Mouse (Mus musculus): ENCODE measurements around the gene Btbd35f12. TPM values are rescaled to one million over a fixed set of nuclear protein-coding genes. Genes with fewer than 3 reads are reported as not detected.
"Not testable (repeated sequence)": the region's sequence is repeated elsewhere in the genome, so short reads cannot be mapped to it uniquely, and the experiment has no call there.

The Btbd35f12 gene
- not detected in 2 replicates for polyA plus RNA-seq (2014; fragmentation: Nextera tagmentation; extraction: Ambion mirVana)

DNA sequence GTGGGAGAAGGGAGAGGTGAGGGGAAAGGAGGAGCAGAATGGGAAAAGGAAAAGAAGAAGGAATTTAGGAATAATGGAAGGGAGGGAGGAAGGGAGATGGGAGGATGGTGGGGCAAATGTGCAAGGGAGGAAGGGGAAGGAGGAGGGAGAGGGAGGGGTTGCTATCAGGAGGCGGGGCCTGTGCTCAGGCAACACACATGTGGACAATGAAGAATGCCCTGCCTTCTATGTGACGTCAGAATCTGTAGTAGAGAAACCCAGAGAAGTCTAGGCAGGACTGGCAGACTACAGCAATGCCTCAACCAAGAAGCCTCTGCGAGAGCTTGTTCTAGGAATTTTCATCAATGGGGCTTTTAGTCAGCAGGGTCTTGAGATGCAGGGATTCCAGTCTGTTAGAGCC lies at the start of gene Btbd35f12:
TSS of gene Btbd35f12 (plus strand) at position 301 of the 400 bp plus-strand sequence.
- ATAC-seq (ENCODE audit: low read depth); H3K9ac ChIP-seq (ENCODE audit: low read depth, low read length); H3K4me2 ChIP-seq (ENCODE audit: low read depth, low read length); H3K36me3 ChIP-seq (ENCODE audit: control insufficient read depth, insufficient read depth, low read length); H3K27me3 ChIP-seq (replicated peaks; ENCODE audit: control insufficient read depth, insufficient read depth, low read length); H3K9me3 ChIP-seq (ENCODE audit: control insufficient read depth, low read length); H3K27ac ChIP-seq (replicated peaks; ENCODE audit: low read depth, low read length); DNase-seq (ENCODE audit: low spot score); H3K4me1 ChIP-seq (ENCODE audit: control insufficient read depth, insufficient read depth, low read length); H3K4me3 ChIP-seq (ENCODE audit: low read depth, low read length): not testable (repeated sequence)
- no CpG with 5 or more reads among the region's 3 CpGs for WGBS

DNA sequence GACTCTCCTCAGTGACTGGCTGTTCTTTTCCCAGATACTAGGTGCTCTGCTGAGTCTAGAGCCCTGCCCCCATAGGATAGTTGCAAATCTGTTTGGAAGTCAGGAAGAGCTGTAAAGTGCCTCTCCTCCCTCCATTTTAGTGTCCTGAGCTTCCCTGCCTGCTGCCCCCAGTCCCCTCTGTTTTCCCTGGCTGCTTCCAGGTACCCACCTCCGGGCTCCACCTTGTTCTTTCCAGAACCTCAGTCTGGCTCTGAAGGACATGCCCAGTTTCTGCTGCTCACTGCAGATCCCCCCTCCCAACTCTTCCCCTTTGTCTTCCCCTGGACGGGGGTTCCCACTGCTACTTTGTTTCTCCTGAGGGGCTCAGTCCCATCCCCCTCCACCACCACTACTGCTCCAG lies 40.1 kb downstream of the Btbd35f12 start:
- not testable (repeated sequence) for H3K36me3 ChIP-seq (ENCODE audit: control insufficient read depth, insufficient read depth, low read length); H3K9ac ChIP-seq (ENCODE audit: low read depth, low read length); DNase-seq (ENCODE audit: low spot score); H3K9me3 ChIP-seq (ENCODE audit: control insufficient read depth, low read length); H3K27me3 ChIP-seq (replicated peaks; ENCODE audit: control insufficient read depth, insufficient read depth, low read length); ATAC-seq (ENCODE audit: low read depth); H3K4me2 ChIP-seq (ENCODE audit: low read depth, low read length); H3K27ac ChIP-seq (replicated peaks; ENCODE audit: low read depth, low read length); H3K4me3 ChIP-seq (ENCODE audit: low read depth, low read length); H3K4me1 ChIP-seq (ENCODE audit: control insufficient read depth, insufficient read depth, low read length)
- WGBS = 65% methylated on average over 2 of the region's 2 CpGs

Other genes starting within 250 kb of the Btbd35f12 start
- gene Spin2-ps6, start 78.5 kb upstream of the Btbd35f12 start, polyA plus RNA-seq (2014; fragmentation: Nextera tagmentation; extraction: Ambion mirVana) = not detected in 2 replicates

All from embryonic facial prominence, embryonic 14.5 days (tissue).